Mouse (Mus musculus) E14TG2a.4 (cell line): ENCODE measurements around the gene Best2.

Source experiments
- CTCF ChIP-seq: conservative IDR thresholded peaks from 2 replicates; pipeline ENCODE4 v1.5.1; 2014; ENCODE audit warnings: low read length
- NANOG ChIP-seq: IDR thresholded peaks from 2 replicates; pipeline ENCODE4 v1.6.1; 2014; ENCODE audit warnings: borderline replicate concordance, low read length, mixed read lengths
- POU5F1 ChIP-seq: IDR thresholded peaks from 2 replicates; pipeline ENCODE4 v1.6.1; 2014; ENCODE audit warnings: low read length, borderline replicate concordance

DNA sequence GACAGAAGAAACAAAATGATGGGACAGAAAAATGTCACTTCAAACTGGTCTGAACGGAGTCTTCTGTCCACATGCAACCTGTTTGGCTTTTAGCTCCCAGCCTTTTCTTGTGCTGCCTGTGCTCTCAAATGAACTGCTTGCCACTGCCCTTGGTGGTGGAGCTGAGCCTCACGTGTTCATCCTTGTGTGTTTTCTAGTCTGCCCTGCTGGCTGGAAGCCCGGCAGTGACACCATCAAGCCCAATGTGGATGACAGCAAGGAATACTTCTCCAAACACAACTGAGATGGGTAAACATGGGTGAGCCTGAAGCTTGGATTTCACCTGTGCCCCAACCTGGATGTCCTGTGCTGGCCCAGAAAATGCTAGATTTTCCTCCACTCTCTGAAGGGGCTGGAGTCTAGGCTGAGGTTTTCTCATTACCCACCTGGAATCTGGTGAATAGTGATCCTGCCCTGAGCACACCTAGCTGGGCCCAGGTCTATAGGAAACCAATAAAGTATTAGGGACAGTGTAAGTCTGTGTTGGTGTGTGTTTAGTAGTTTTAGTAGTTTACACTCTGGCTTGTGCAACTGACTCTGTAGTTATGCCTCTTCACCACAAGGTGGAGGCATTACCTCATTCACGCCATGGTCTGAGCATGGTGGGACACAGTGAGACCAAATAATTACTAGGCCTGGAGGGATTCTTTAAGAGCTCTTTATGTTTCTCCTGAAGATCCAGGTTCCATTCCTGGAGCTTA is 40.4 kb downstream of the Best2 start:
- TF ChIP-seq CTCF (peak; percentile 55), POU5F1 (no peak), NANOG (no peak)
